Mouse (Mus musculus): ENCODE results near the gene Tmsb15b1.
"Not testable (repeated sequence)": the region's sequence is repeated elsewhere in the genome, so short reads cannot be mapped to it uniquely, and the experiment has no call there.

Gene Tmsb15b1

GRCm38 (mm10) chrX:136976424-136977084, at the start of gene Tmsb15b1, which contains the start of gene Tmsb15l:
TSS of gene Tmsb15b1 (minus strand) at chrX:136976874.
TSS of gene Tmsb15l (minus strand) at chrX:136976869.
- peak in 1 of 2 experiments; percentile 26 for DNase-seq (ENCODE audit: low spot score in 2 of 2)

- DNase-seq (ENCODE audit: low spot score in 2 of 2), result peak; percentile 11 to 16
Measured at GRCm38 (mm10) chrX:137019310-137019709, 42.6 kb upstream of the Tmsb15b1 start.

DNA sequence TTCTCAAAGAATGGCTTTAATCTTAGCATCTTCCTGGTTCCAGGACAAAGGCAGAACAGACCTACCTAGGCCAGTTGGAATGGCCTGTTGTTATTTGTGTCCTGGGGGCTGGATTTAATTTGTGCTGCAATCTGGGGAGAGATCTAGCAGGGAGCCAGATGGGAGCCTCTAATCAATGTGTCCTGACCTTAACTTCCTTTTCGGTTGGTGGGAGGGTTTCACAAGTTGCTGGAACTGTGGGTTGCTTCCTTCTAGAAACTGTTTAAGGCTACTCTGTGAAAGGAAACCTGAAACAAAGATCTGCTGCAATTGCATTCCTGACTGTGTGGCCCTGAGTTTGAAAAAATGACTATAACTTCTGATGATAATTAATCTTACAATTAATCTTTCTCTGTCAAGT, 41.0 kb upstream of the Tmsb15b1 start:
- no peak for DNase-seq (ENCODE audit: low spot score in 2 of 2)

GRCm38 (mm10) chrX:137015099-137015709, 38.5 kb upstream of the Tmsb15b1 start:
- DNase-seq (ENCODE audit: low spot score in 2 of 2), result peak in 1 of 2 experiments; percentile 10

DNA sequence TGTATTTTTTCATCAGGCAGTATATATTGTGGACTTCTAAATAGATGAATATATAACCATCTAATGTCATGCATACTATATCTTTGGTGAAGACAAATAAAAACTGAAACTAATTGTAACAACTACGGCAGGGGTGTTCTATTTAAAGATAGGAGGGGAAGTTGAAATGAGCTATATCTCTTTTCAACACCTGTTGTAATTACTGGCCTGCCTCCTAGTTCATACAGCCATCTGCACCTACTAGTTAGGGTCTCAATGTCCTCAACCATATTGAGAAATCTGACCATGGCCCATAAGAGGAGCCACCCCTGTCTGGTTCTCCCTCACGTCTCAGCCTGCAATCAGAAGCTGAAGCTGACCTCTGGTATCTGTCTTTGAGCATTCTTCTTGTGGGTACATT, 19.6 kb upstream of the Tmsb15b1 start:
- DNase-seq (ENCODE audit: low spot score in 2 of 2), result no peak

- DNase-seq (ENCODE audit: low spot score in 2 of 2), result no peak
Measured at GRCm38 (mm10) chrX:136993641-136994040, 17.0 kb upstream of the Tmsb15b1 start.

DNA sequence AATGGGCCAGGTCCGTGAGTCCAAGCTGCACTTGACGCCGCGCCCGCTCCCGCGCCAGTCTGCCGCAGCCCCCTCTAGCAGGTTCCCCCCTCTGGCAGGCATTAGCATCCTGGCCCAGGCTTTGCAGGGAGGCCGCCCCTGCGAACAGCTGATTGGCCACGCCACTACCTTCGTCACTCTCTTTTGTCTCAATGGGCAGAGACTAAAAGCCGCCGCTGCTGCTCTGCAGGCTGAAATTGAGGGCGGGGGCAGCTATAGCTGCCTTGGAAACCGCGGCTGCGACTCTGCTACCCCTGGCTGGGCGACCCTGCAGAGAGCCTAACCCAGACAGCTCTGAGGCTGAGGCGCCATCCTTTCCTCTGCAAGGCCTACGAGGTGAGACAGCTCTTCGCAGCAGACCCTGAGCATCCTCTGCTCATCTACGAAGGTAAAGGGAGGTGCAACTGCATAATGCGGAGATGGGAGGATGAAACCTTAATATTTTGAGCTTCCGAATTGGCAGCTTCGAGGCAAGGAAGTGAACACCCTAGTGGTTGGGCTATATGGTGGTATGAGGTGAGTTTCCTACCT, 16.4 kb upstream of the Tmsb15b1 start, which contains the start of gene Zcchc18:
Zcchc18 (plus strand) TSS at position 178 of the 570 bp plus-strand sequence.
- DNase-seq (ENCODE audit: low spot score in 2 of 2), result peak; percentile 6 to 10

- DNase-seq (ENCODE audit: low spot score in 2 of 2), result no peak
Measured at GRCm38 (mm10) chrX:136992191-136992965, 15.7 kb upstream of the Tmsb15b1 start.

- DNase-seq (ENCODE audit: low spot score in 2 of 2), result no peak
Measured at GRCm38 (mm10) chrX:136991274-136991673, 14.6 kb upstream of the Tmsb15b1 start.

GRCm38 (mm10) chrX:136986039-136986438, 9.4 kb upstream of the Tmsb15b1 start:
- no peak for DNase-seq (ENCODE audit: low spot score in 2 of 2)

DNA sequence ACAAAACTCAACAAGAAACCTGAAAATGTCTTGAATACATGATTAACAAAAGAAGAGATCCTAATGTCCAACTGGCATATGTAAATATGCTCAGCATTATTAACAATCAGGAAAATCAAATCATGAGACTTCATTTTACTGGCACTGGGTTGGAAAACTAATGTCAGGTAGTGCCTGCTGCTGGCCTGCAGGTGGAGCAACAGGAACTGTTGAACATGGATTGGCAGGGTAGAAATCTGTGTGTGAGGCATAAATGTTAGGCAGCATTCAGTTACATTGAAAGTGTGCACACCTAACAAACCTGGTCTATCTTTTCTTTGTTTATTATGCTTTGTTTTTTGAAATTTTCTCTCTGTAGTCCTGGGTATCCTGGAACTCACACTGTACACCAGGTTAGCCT, 1.9 kb upstream of the Tmsb15b1 start:
- DNase-seq (ENCODE audit: low spot score in 2 of 2), result no peak

GRCm38 (mm10) chrX:136975397-136975796, 1.3 kb downstream of the Tmsb15b1 start, which contains the start of gene Tmsb15b2:
TSS of gene Tmsb15b2 (minus strand) at chrX:136975497.
- DNase-seq (ENCODE audit: low spot score in 2 of 2), result not testable (repeated sequence)

DNA sequence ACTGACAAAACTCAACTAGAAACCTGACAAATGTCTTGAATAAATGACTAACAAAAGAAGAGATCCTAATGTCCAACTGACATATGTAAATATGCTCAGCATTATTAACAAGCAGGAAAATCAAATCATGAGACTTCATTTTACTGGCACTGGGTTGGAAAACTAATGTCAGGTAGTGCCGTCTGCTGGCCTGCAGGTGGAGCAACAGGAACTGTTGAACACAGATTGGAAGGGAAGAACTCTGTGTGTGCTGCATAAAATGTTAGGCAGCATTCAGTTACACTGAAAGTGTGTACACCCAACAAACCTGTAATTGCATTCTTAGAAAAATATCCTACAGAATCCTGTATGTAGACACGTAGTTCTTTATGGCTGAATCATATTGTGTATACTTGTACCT, 17.0 kb downstream of the Tmsb15b1 start:
- no peak for DNase-seq (ENCODE audit: low spot score in 2 of 2)

DNA sequence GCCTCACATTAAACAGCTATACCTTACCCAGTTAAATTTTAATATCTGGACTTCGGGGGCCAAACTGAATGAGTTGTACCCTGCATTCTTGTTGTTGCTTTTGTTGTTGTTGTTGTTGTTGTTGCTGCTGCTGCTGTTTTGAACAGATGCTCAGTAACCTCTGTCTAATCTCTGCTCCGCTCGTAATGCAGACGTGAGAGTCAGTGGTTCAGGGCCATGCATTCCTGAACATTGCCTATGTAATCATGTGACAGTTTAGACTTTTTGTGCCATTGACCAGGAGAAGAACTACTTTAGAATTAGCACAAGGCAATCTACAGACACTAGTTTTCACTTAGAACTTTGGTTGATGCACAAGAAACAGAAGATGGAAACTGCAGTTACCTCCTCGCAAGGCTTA, 18.4 kb downstream of the Tmsb15b1 start:
- DNase-seq (ENCODE audit: low spot score in 2 of 2), result not testable (repeated sequence)

DNA sequence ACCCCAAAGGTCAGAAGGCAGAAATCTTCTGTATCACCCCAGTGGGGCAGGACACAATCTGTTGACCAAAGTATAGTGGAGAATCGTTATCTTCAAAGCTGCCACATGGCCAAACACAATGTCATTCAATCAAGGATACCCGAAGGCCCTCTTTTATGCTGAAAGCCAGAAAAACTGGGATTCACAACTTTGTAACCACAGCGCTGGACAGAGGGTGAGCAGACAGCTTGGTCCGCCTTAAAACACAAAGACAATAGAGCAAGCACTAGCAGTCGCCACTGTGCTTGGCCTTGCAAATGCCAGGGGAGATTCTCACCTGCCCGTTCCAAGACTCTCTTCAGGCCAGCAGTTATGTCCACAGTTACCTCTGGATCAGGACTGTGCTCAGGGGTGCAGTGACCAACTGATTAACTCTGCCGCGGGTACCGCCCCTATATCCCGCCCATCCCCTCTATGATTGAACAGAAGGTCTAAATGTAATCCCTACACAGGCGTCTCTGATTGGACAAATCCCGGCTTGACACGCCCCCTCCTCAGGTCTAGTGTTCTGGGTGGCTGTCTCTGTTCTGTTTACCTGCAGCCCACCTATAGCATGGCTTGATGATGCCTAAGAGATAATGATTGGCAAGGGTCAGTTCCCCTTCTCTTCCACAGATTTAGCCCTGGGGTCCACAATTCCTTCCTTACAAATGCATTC, 18.9 kb downstream of the Tmsb15b1 start:
- peak in 1 of 2 experiments; percentile 10 for DNase-seq (ENCODE audit: low spot score in 2 of 2)

GRCm38 (mm10) chrX:136937985-136938384, 38.7 kb downstream of the Tmsb15b1 start:
- no peak for DNase-seq (ENCODE audit: low spot score in 2 of 2)

- no peak for DNase-seq (ENCODE audit: low spot score in 2 of 2)
Measured at GRCm38 (mm10) chrX:136927031-136927430, 49.6 kb downstream of the Tmsb15b1 start, which contains the start of gene H2bfm. TSS of gene H2bfm (plus strand) at chrX:136927325.

GRCm38 (mm10) chrX:136925863-136926262, 50.8 kb downstream of the Tmsb15b1 start:
- no peak for DNase-seq (ENCODE audit: low spot score in 2 of 2)
